Mouse (Mus musculus) liver, adult 10 weeks (tissue): Measurements from ENCODE around the gene Doc2a. TPM values are rescaled to one million over a fixed set of nuclear protein-coding genes. Genes with fewer than 3 reads are reported as not detected.

Experiments
- polyA plus RNA-seq: library from polyadenylated mRNA; stranded (reverse); fragments of 350-450 nt; fragmentation: Illumina TruSeq; extraction: RNeasy Lipid Tissue Mini Kit (QIAGEN cat#74804); gene quantifications from one replicate; pipeline ENCODE4 v1.2.3, GENCODE M21; 2014; ENCODE audit warnings: low read depth, low replicate concordance

Doc2a gene
- polyA plus RNA-seq = not detected

DNA sequence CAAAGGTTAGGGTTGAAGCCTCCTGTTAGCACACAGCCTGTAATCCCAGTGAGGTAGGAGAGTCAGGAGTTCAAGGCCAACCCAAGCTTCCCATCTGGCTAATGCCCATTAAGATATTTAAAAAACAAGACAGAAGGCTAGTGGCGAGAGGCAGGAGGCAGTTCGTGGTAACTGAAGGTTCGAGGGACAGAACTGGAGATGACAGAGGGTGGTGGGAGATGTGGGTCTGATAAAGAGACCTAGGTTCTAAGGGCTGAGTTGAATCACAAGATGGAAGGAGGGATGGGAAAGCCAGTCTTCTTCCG is at the start of gene Doc2a:
Doc2a (plus strand) TSS at position 301 of the 305 bp plus-strand sequence.

DNA sequence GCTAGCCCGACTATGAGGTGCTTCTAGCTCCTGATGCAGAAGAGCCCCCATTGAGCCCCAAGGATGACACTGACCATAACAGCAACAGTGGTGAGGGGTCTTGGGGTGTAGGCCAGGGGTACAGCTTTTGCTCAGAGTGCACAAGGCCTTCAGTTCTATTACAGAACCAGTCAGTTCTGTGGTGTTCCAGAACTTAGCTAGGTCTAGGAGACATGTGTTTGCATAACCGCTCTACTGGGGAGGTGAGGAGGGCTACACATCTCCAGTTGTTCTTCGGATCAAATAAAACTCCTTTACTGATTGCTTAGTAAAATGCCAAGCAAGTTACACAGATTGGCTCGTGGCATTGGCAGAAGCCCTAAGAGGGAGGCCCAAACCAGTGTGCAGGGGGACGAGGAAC is 15.7 kb upstream of the Doc2a start, which contains the start of gene 4930451I11Rik:
4930451I11Rik (minus strand) TSS at position 101 of the 400 bp plus-strand sequence.

GRCm38 (mm10) chr7:126861429-126862130 is 14.4 kb downstream of the Doc2a start, which contains the start of gene Hirip3:
TSS of gene Hirip3 (plus strand) at chr7:126861972.

DNA sequence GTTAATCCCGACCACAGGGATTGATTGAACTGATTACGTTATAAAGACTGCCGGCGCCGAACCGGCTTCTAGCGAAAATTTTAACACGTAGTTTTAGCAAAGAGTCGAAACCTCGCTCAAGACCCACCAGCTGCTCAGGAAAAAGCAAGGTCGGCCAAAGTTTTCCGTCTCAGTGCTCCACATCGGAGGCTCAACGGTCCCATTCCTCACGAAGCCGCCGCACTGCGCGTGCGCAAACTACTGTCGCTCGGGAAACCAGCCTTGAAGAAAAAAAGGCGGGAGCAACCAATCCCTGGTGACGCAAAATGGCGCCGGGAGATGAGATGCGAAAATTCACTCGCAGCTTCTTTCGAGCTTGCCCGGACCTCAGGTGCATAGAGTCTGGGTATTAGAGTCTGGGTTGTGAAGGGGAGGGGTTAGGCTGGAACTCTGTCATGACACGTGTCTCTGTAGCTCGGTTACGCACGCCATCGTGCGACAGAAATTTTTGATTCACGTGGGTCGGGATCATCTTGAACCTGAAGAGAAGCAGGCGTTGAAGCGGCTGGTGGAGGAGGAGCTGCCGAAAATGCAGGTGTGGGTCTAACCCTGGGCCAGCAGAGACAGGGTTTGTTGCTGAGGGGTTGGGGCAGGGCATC is 15.1 kb downstream of the Doc2a start, which contains the start of gene Ino80e:
Ino80e (minus strand) TSS at position 231 of the 638 bp plus-strand sequence.

DNA sequence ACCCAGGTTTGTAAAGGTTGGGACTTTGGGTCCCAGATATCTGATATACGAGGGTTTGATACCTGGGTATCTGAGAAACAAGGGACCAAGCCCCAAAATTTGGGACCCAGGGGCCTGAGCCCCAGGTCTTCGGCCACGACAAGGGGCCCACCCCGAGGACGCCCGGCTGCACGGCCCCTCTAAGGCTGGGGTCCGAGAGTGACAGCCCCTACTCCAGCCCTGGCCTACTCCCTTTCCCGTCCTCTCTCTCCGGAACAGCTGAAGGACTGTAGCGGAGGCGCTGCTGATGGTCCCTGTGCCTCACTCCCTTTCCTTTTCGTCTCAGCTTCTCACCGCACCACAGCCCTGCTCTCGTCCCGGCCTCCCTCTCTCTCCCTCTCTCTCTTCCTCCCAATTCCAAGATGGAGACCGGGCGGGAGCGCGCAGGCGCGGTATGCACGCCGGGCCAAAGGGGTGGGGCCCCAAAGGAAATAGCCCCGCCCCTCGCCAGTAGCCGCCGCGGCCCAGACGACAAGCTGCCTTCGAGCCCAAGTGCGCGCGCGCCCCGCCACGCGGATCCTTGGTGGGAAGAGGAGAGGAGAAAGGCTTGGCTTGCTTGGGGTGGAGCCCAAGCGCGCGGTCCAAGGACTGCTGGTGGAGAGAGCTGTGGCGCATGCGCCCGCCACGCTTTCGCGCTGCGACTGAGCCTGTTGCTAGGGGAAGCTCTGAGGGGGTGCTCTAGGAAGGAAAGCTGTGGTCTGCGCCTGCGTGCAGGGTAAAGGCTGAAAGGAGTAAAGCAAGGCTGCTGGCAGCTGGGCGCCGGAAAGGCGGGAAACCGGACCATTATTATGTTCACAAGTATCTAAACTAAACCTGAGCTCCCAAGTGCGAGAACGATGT is 37.3 kb downstream of the Doc2a start, which contains the start of gene Taok2:
Taok2 (minus strand) TSS at position 418 of the 879 bp plus-strand sequence.

Other genes starting within 250 kb of the Doc2a start
- not detected for gene Nupr1, start 216.6 kb upstream of the Doc2a start, polyA plus RNA-seq
- 4.4 TPM for gene Sgf29, start 198.1 kb upstream of the Doc2a start, polyA plus RNA-seq
- 1,146 TPM for gene Sult1a1, start 171.0 kb upstream of the Doc2a start, polyA plus RNA-seq
- not detected for gene Bola2, start 152.0 kb upstream of the Doc2a start, polyA plus RNA-seq
- 2.0 TPM for gene Slx1b, start 151.6 kb upstream of the Doc2a start, polyA plus RNA-seq
- 2.7 TPM for gene Coro1a, start 139.6 kb upstream of the Doc2a start, polyA plus RNA-seq
- gene Mapk3, start 87.8 kb upstream of the Doc2a start, polyA plus RNA-seq = 5.9 TPM
- gene Gdpd3, start 81.1 kb upstream of the Doc2a start, polyA plus RNA-seq = not detected
- 10.0 TPM for gene Ypel3, start 70.5 kb upstream of the Doc2a start, polyA plus RNA-seq
- not detected for gene Tbx6, start 65.9 kb upstream of the Doc2a start, polyA plus RNA-seq
- 19.8 TPM for gene Ppp4c, start 54.9 kb upstream of the Doc2a start, polyA plus RNA-seq
- gene Fam57b, start 49.7 kb upstream of the Doc2a start, polyA plus RNA-seq = not detected
- not detected for gene 4930451I11Rik, start 15.8 kb upstream of the Doc2a start, polyA plus RNA-seq
- 3.6 TPM for gene Hirip3, start 14.6 kb downstream of the Doc2a start, polyA plus RNA-seq
- 4.8 TPM for gene Ino80e, start 15.0 kb downstream of the Doc2a start, polyA plus RNA-seq
- 3.4 TPM for gene Taok2, start 37.3 kb downstream of the Doc2a start, polyA plus RNA-seq
- 16.3 TPM for gene Tmem219, start 75.5 kb downstream of the Doc2a start, polyA plus RNA-seq
- gene Kctd13, start 81.5 kb downstream of the Doc2a start, polyA plus RNA-seq = 1.7 TPM
- gene Asphd1, start 102.2 kb downstream of the Doc2a start, polyA plus RNA-seq = not detected
- not detected for gene Sez6l2, start 103.1 kb downstream of the Doc2a start, polyA plus RNA-seq
- 7.8 TPM for gene Cdipt, start 128.5 kb downstream of the Doc2a start, polyA plus RNA-seq
- gene Cdiptos, start 128.7 kb downstream of the Doc2a start, polyA plus RNA-seq = not detected
- 0.53 TPM for gene Mvp, start 167.2 kb downstream of the Doc2a start, polyA plus RNA-seq
- 1.3 TPM for gene Pagr1b, start 169.1 kb downstream of the Doc2a start, polyA plus RNA-seq
- not detected for gene Pagr1a, start 169.9 kb downstream of the Doc2a start, polyA plus RNA-seq
- gene Gm42742, start 173.7 kb downstream of the Doc2a start, polyA plus RNA-seq = 0.53 TPM
- not detected for gene Prrt2, start 173.8 kb downstream of the Doc2a start, polyA plus RNA-seq
- gene Maz, start 179.6 kb downstream of the Doc2a start, polyA plus RNA-seq = 12.5 TPM
- not detected for gene Kif22, start 195.1 kb downstream of the Doc2a start, polyA plus RNA-seq
- not detected for gene Zg16, start 239.9 kb downstream of the Doc2a start, polyA plus RNA-seq
- 0.45 TPM for gene AI467606, start 243.9 kb downstream of the Doc2a start, polyA plus RNA-seq